Mouse (Mus musculus) midbrain, embryonic 10.5 days (tissue): ENCODE measurements at regions not wholly inside any gene's neighbourhood (a gene's known extent, or its start where the extent isn't known, plus 50 kb on each side); places are given as distances from the start of the nearest gene placed in this dataset.

Experiments
- DNase-seq: peaks from one replicate; pipeline ENCODE4 v3.0.0-alpha.2; 2017; ENCODE audit warnings: low spot score
- H3K27ac ChIP-seq: fragments of 300-500 bp; sonication (generic); replicated peaks from 2 replicates; pipeline ENCODE4 v1.5.1; 2016; ENCODE audit warnings: mild to moderate bottlenecking
- H3K27me3 ChIP-seq: fragments of 300-500 bp; sonication (generic); 2 replicates; pipeline ENCODE4 v1.6.1; 2016; ENCODE audit warnings: low read depth, mild to moderate bottlenecking; ENCODE audit not compliant: poor library complexity, severe bottlenecking
- H3K36me3 ChIP-seq: fragments of 300-500 bp; sonication (generic); 2 replicates; pipeline ENCODE4 v1.6.1; 2016; ENCODE audit warnings: mild to moderate bottlenecking, moderate library complexity
- H3K4me1 ChIP-seq: fragments of 300-500 bp; sonication (generic); 2 replicates; pipeline ENCODE4 v1.6.1; 2016
- H3K4me3 ChIP-seq: fragments of 300-500 bp; sonication (generic); 2 replicates; pipeline ENCODE4 v1.5.1; 2016; ENCODE audit warnings: mild to moderate bottlenecking, moderate library complexity
- H3K9me3 ChIP-seq: fragments of 300-500 bp; sonication (generic); replicated peaks from 2 replicates; pipeline ENCODE4 v1.6.1; 2016; ENCODE audit warnings: mild to moderate bottlenecking
- WGBS: fragments of 180-500 bp; shearing (Covaris S2); methylation state at CpG from one replicate; pipeline ENCODE4 v1.1.7; 2016; 5-methylcytosine and 5-hydroxymethylcytosine counted together

GRCm38 (mm10) chr2:148496151-148497040, 53.0 kb upstream of the Cd93 start:
- Histone ChIP-seq H3K27me3 (no peaks in the 10 kb centered on the region), H3K9me3 (no peaks in the 10 kb centered on the region), H3K36me3 (no peaks in the 10 kb centered on the region), H3K4me1 (no peaks in the 10 kb centered on the region), H3K4me3 (no peak overlapping the region), H3K27ac (no peak overlapping the region)
- DNase-seq = no peak
- WGBS = 93% methylated on average over 6 of the region's 6 CpGs

GRCm38 (mm10) chr2:148495485-148495884, 52.1 kb upstream of the Cd93 start:
- no peak overlapping the region for H3K4me3 ChIP-seq
- no peak overlapping the region for H3K27ac ChIP-seq
- H3K4me1 ChIP-seq = no peaks in the 10 kb centered on the region
- 79% methylated on average over 3 of the region's 3 CpGs for WGBS
- H3K9me3 ChIP-seq = no peaks in the 10 kb centered on the region
- H3K27me3 ChIP-seq = no peaks in the 10 kb centered on the region
- H3K36me3 ChIP-seq = no peaks in the 10 kb centered on the region
- no peak for DNase-seq

DNA sequence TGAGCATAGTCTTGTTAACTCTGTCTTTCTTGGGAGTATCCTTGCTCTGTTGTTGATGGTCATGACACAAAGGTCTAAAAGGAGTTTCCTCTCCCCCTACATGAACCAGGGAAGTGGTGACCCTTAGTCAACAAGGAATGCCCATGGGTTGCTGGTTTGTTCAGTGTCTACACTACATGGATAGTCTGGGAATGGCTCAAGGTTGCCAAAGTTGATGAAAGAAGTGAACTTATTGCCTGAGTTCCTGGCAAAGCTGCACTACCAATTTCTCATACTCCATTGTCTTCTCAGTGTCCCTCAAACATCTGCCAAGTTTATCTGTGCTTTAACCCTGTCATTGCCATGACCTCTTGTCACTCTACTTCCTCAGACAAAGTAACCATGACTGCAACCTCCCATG, 49.9 kb upstream of the Cd93 start:
- no peak overlapping the region for H3K4me3 ChIP-seq
- no peaks in the 10 kb centered on the region for H3K4me1 ChIP-seq
- H3K27ac ChIP-seq = no peak overlapping the region
- H3K27me3 ChIP-seq = no peaks in the 10 kb centered on the region
- DNase-seq = no peak
- H3K9me3 ChIP-seq = no peaks in the 10 kb centered on the region
- no peaks in the 10 kb centered on the region for H3K36me3 ChIP-seq
